Mouse (Mus musculus) thymus, adult 2 months (tissue): Measurements from ENCODE around the gene Rgs12.

Experiments used
- CTCF ChIP-seq: fragments of 200-500 bp; IDR thresholded peaks from 2 replicates; pipeline ENCODE4 v1.5.1; 2012; ENCODE audit warnings: mild to moderate bottlenecking, control low read depth, low read length, moderate library complexity, borderline replicate concordance; ENCODE audit not compliant: control insufficient read depth, poor library complexity, insufficient read depth; ENCODE audit errors: extremely low read depth
- POLR2A ChIP-seq: fragments of 200-500 bp; IDR thresholded peaks from 2 replicates; pipeline ENCODE4 v1.6.1; 2012; ENCODE audit warnings: mild to moderate bottlenecking, low read length, control low read depth, moderate library complexity; ENCODE audit not compliant: control insufficient read depth, poor library complexity, insufficient read depth; ENCODE audit errors: extremely low read depth

DNA sequence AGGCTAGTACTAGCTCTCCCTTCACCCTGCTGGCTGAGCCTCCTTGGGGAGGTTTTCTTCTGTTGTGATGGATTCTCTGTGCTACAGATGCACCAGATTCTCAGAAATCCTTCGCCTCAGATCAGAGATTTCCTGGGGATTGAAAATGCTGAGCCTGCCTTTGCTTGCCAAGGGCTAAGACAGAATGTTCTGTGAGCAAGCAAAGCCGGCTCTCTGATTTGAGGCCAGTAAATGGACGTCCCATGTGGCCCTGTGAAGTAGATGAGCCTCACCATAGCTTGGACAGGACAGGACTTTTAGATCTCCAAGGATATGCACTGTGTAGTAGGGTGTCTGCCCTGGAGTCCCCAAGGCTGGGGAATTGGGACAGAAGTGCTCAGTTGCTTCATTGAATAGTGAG lies 135.7 kb downstream of the Rgs12 start:
- TF ChIP-seq CTCF (no peak), POLR2A (no peak)
